Mouse (Mus musculus) lung, adult 2 months (tissue): ENCODE measurements around the gene Slfn9.

Experiments
- CTCF ChIP-seq: fragments of 200-500 bp; IDR thresholded peaks from 2 replicates; pipeline ENCODE4 v1.5.1; 2011; ENCODE audit warnings: mild to moderate bottlenecking, low read length, control low read depth; ENCODE audit not compliant: insufficient read depth
- POLR2A ChIP-seq: fragments of 200-500 bp; IDR thresholded peaks from 2 replicates; pipeline ENCODE4 v1.6.1; 2011; ENCODE audit warnings: low read depth, mild to moderate bottlenecking, control low read depth, low read length, borderline replicate concordance; ENCODE audit errors: extremely low read depth

DNA sequence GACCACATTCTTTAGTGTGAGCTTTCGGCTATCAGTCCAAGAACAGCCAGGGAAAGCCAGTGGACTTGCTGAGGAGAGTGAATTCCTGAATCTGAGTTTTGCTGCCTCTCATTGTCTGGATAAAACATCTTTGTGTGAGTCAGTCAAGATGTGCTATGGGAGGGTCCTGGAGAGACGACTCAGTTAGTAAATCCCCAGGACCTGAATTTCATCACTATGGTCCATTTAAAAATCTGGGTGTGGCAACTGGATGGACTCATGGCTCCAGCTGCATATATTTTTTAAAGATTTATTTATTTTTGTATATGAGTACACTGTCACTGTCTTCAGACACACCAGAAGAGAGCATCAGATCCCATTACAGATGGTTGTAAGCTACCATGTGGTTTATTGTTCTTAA, 46.0 kb downstream of the Slfn9 start:
- TF ChIP-seq CTCF (no peak), POLR2A (no peak)
